Mouse (Mus musculus): ENCODE results near the gene 1700102P08Rik. TPM values are rescaled to one million over a fixed set of nuclear protein-coding genes. Genes with fewer than 3 reads are reported as not detected.
A peak's percentile ranks its signal among the peaks of the same experiment; 100 is the strongest.

1700102P08Rik gene
- polyA plus RNA-seq, 1 experiment from 2014 or later: 1.6 TPM

GRCm38 (mm10) chr9:108431431-108432067, 38.9 kb downstream of the 1700102P08Rik start:
- Histone ChIP-seq H3K4me1 (peaks cover 5% of the 10 kb centered on the region; the same call in 1 of the 2 replicates), H3K36me3 (no peaks in the 10 kb centered on the region), H3K4me3 (peak overlapping the region; percentile 28), H3K9ac (replicated peaks) (0 out of 2 replicates have a peak overlapping the region, but pooled peaks have one; percentile 6), H3K27me3 (no peaks in the 10 kb centered on the region), H3K27ac (replicated peaks) (no peak overlapping the region), H3K9me3 (no peaks in the 10 kb centered on the region), H3K4me2 (replicated peaks) (peak overlapping the region; percentile 30)
- 59% methylated on average over 32 of the region's 32 CpGs for WGBS
- ATAC-seq (replicated peaks): peak; percentile 46; the same call in 1 of the 2 replicates

GRCm38 (mm10) chr9:108436182-108436581, 43.6 kb downstream of the 1700102P08Rik start, which contains the start of gene BC048562:
Gene BC048562 (plus strand): TSS chr9:108436482.
- peaks cover 24% of the 10 kb centered on the region for H3K4me1 ChIP-seq
- H3K9me3 ChIP-seq: no peaks in the 10 kb centered on the region
- no peak within 1 kb of the TSS for H3K4me2 ChIP-seq (replicated peaks)
- H3K36me3 ChIP-seq: no peaks in the 10 kb centered on the region
- WGBS: 54% methylated on average over 3 of the region's 3 CpGs
- no peak within 1 kb of the TSS for H3K9ac ChIP-seq (replicated peaks)
- H3K4me3 ChIP-seq: no peak within 1 kb of the TSS
- no peaks in the 10 kb centered on the region for H3K27me3 ChIP-seq
- ATAC-seq (replicated peaks): no peak
- no peak within 1 kb of the TSS for H3K27ac ChIP-seq (replicated peaks)

- WGBS: 68% methylated on average over 6 of the region's 6 CpGs
- Histone ChIP-seq H3K36me3 (no peaks in the 10 kb centered on the region), H3K27ac (replicated peaks) (peak overlapping the region; percentile 43; the same call in 1 of the 2 replicates), H3K4me2 (replicated peaks) (no peak overlapping the region), H3K4me3 (no peak overlapping the region), H3K9me3 (no peaks in the 10 kb centered on the region), H3K9ac (replicated peaks) (no peak overlapping the region), H3K4me1 (peaks cover 21% of the 10 kb centered on the region), H3K27me3 (no peaks in the 10 kb centered on the region)
- ATAC-seq (replicated peaks): 0 out of 2 replicates have a peak, but pooled peaks have one; percentile 38
These were observed 46.6 kb downstream of the 1700102P08Rik start for GRCm38 (mm10) chr9:108439176-108439575.

GRCm38 (mm10) chr9:108440485-108440884, 47.9 kb downstream of the 1700102P08Rik start:
- H3K4me3 ChIP-seq: no peak overlapping the region
- H3K9ac ChIP-seq (replicated peaks): no peak overlapping the region
- H3K4me2 ChIP-seq (replicated peaks): no peak overlapping the region
- H3K27ac ChIP-seq (replicated peaks): peak overlapping the region; percentile 60
- no peaks in the 10 kb centered on the region for H3K36me3 ChIP-seq
- ATAC-seq (replicated peaks): no peak
- 72% methylated on average over 5 of the region's 5 CpGs for WGBS
- H3K27me3 ChIP-seq: no peaks in the 10 kb centered on the region
- no peaks in the 10 kb centered on the region for H3K9me3 ChIP-seq
- peaks cover 21% of the 10 kb centered on the region for H3K4me1 ChIP-seq

GRCm38 (mm10) chr9:108441236-108441919, 48.8 kb downstream of the 1700102P08Rik start:
- Histone ChIP-seq H3K9ac (replicated peaks) (no peak overlapping the region), H3K9me3 (no peaks in the 10 kb centered on the region), H3K4me3 (no peak overlapping the region), H3K4me2 (replicated peaks) (no peak overlapping the region), H3K27ac (replicated peaks) (peak overlapping the region; percentile 60), H3K36me3 (no peaks in the 10 kb centered on the region), H3K27me3 (no peaks in the 10 kb centered on the region), H3K4me1 (peaks cover 21% of the 10 kb centered on the region)
- 69% methylated on average over 11 of the region's 11 CpGs for WGBS
- peak; percentile 80 for ATAC-seq (replicated peaks)

- Histone ChIP-seq H3K9me3 (no peaks in the 10 kb centered on the region), H3K27ac (replicated peaks) (no peak overlapping the region), H3K4me2 (replicated peaks) (no peak overlapping the region), H3K36me3 (peaks cover 11% of the 10 kb centered on the region; the same call in 1 of the 2 replicates), H3K9ac (replicated peaks) (no peak overlapping the region), H3K4me1 (peaks cover 26% of the 10 kb centered on the region), H3K27me3 (no peaks in the 10 kb centered on the region), H3K4me3 (no peak overlapping the region)
- 80% methylated on average over 9 of the region's 9 CpGs for WGBS
- ATAC-seq (replicated peaks): no peak
These were observed 52.5 kb downstream of the 1700102P08Rik start for GRCm38 (mm10) chr9:108445125-108445524.

GRCm38 (mm10) chr9:108449860-108450259, 57.3 kb downstream of the 1700102P08Rik start:
- peak overlapping the region; percentile 51 for H3K4me3 ChIP-seq
- 8% methylated on average over 4 of the region's 4 CpGs for WGBS
- H3K36me3 ChIP-seq: peaks cover 11% of the 10 kb centered on the region; the same call in 1 of the 2 replicates
- peak overlapping the region; percentile 20 for H3K9ac ChIP-seq (replicated peaks)
- H3K9me3 ChIP-seq: no peaks in the 10 kb centered on the region
- no peaks in the 10 kb centered on the region for H3K27me3 ChIP-seq
- peak overlapping the region; percentile 83 for H3K27ac ChIP-seq (replicated peaks)
- peaks cover 46% of the 10 kb centered on the region for H3K4me1 ChIP-seq
- H3K4me2 ChIP-seq (replicated peaks): peak overlapping the region; percentile 72
- peak; percentile 54 for ATAC-seq (replicated peaks)

- peaks cover 46% of the 10 kb centered on the region for H3K4me1 ChIP-seq
- peak overlapping the region; percentile 20; the same call in 1 of the 2 replicates for H3K9ac ChIP-seq (replicated peaks)
- peak; percentile 34 for ATAC-seq (replicated peaks)
- H3K27me3 ChIP-seq: no peaks in the 10 kb centered on the region
- WGBS: 37% methylated on average over 21 of the region's 21 CpGs
- H3K36me3 ChIP-seq: peaks cover 11% of the 10 kb centered on the region; the same call in 1 of the 2 replicates
- H3K27ac ChIP-seq (replicated peaks): peak overlapping the region; percentile 83
- peak overlapping the region; percentile 72 for H3K4me2 ChIP-seq (replicated peaks)
- peak overlapping the region; percentile 51 for H3K4me3 ChIP-seq
- H3K9me3 ChIP-seq: no peaks in the 10 kb centered on the region
These were observed 57.9 kb downstream of the 1700102P08Rik start for GRCm38 (mm10) chr9:108450292-108451169.

GRCm38 (mm10) chr9:108451170-108451493, 58.5 kb downstream of the 1700102P08Rik start:
- H3K9ac ChIP-seq (replicated peaks): 0 out of 2 replicates have a peak overlapping the region, but pooled peaks have one; percentile 20
- no peaks in the 10 kb centered on the region for H3K27me3 ChIP-seq
- peak overlapping the region; percentile 83 for H3K27ac ChIP-seq (replicated peaks)
- H3K4me3 ChIP-seq: peak overlapping the region; percentile 51
- H3K4me2 ChIP-seq (replicated peaks): peak overlapping the region; percentile 72
- ATAC-seq (replicated peaks): no peak
- WGBS: 72% methylated on average over 6 of the region's 6 CpGs
- H3K4me1 ChIP-seq: peaks cover 46% of the 10 kb centered on the region
- H3K9me3 ChIP-seq: no peaks in the 10 kb centered on the region
- peaks cover 11% of the 10 kb centered on the region; the same call in 1 of the 2 replicates for H3K36me3 ChIP-seq

GRCm38 (mm10) chr9:108451519-108452160, 59.0 kb downstream of the 1700102P08Rik start:
- peaks cover 46% of the 10 kb centered on the region for H3K4me1 ChIP-seq
- H3K4me2 ChIP-seq (replicated peaks): peak overlapping the region; percentile 72
- peaks cover 11% of the 10 kb centered on the region; the same call in 1 of the 2 replicates for H3K36me3 ChIP-seq
- H3K9me3 ChIP-seq: no peaks in the 10 kb centered on the region
- no peak for ATAC-seq (replicated peaks)
- peak overlapping the region; percentile 51 for H3K4me3 ChIP-seq
- no peaks in the 10 kb centered on the region for H3K27me3 ChIP-seq
- peak overlapping the region; percentile 83 for H3K27ac ChIP-seq (replicated peaks)
- WGBS: 52% methylated on average over 6 of the region's 6 CpGs
- H3K9ac ChIP-seq (replicated peaks): peak overlapping the region; percentile 60

GRCm38 (mm10) chr9:108452291-108452906, 59.8 kb downstream of the 1700102P08Rik start:
- peaks cover 46% of the 10 kb centered on the region for H3K4me1 ChIP-seq

More at GRCm38 (mm10) chr9:108452291-108452906, 59.8 kb downstream of the 1700102P08Rik start:
- under 1% methylated on average over 40 of the region's 40 CpGs for WGBS
- Histone ChIP-seq H3K27me3 (no peaks in the 10 kb centered on the region), H3K4me2 (replicated peaks) (peak overlapping the region; percentile 72), H3K36me3 (peaks cover 11% of the 10 kb centered on the region; the same call in 1 of the 2 replicates), H3K9ac (replicated peaks) (peak overlapping the region; percentile 60), H3K9me3 (no peaks in the 10 kb centered on the region), H3K27ac (replicated peaks) (peak overlapping the region; percentile 83), H3K4me3 (peak overlapping the region; percentile 51)
- ATAC-seq (replicated peaks): peak; percentile 87

Data from forebrain, embryonic 15.5 days (tissue).